Mouse (Mus musculus): ENCODE measurements around the gene Neu2.
"Not testable (repeated sequence)": the region's sequence is repeated elsewhere in the genome, so short reads cannot be mapped to it uniquely, and the experiment has no call there.

The Neu2 gene

DNA sequence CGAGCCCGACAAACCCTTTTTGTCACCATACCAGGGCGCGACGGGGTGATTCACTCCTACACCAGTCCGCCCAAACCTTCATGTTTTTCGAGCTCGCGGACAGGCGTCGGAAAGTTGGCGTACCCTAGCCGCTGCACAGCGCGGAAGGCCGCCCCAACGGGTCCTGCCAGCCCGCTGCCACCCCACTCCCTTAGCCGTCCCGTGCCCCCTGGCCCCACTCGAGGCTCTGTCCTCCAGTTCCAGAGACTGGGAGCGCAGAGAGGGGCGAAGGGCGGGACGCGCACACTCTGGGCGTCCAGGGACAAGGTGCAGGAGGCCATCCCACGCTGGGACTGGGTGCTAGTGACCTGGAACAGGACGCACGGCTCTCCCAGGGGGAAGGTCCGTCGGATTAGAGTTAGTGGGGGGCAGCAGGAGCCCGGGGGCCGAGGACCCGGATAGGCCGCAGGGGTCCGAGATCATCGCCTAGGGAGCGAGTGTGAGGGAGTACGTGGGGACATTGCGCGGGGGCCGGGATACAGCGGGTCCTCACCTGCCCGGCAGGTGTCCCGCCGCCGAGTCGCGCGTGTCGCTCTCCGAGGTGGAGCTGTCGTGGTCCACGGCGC is at the start of gene Neu2:
Gene Neu2, plus strand, starts transcription at position 329 of the 605 bp plus-strand sequence.
- DNase-seq = peak; percentile 89

DNA sequence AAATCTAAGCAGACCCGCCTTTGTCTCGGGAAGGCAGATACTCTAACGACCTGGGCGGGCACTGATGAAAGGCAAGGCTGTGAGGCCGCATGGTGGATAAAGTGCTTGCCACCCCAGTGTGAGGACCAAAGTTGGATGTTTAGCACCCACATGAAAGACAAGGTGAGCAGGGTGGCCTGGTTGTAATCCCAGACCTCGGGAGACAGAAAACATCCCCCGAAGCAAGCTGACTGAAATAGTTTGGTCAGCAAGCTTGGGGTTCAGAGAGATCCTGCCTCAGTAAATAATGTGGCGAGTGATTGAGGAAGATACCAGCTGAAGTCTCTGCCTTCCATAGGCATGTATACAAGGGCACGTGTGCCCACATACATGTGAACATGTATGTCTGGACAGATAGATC is 42.2 kb upstream of the Neu2 start:
- peak; percentile 79 for DNase-seq

DNA sequence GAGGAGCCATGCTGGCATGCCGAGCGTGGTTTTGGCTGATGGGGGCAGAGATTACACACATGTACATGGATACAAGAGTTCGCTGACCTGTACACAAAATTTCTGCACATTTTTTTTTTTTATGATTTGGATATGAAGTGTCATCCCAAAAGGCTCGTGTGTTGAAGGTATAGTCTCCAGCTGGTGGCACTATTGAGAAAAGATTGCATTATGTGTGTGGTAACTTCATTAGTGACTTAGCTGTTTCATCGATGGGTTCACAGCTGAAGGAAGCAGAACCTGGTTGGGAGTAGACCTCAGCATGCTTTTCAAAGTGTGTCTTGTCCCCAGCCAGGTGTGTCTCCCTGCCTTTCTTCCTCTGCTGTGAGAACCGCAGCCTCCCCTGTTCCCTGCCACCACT is 41.4 kb upstream of the Neu2 start:
- peak; percentile 78 for DNase-seq

DNA sequence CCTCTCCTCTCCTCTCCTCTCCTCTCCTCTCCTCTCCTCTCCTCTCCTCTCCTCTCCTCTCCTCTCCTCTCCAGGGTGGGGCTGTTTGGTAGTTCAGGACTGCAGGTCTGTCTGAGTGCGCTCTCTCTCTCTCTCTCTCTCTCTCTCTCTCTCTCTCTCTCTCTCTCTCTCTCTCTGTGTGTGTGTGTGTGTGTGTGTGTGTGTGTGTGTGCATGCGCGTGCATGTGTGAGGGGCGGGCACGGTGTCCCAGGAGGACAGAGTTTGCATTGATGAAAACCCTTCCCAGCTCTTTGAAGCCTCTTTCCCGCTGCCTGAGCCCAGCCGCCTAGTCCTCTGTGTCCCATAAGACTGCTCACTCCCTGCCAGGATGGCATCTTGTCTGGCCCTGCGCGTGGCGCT is 39.7 kb upstream of the Neu2 start, which contains the start of gene Snorc:
Gene Snorc, plus strand, starts transcription at position 301 of the 400 bp plus-strand sequence.
- not testable (repeated sequence) for DNase-seq

DNA sequence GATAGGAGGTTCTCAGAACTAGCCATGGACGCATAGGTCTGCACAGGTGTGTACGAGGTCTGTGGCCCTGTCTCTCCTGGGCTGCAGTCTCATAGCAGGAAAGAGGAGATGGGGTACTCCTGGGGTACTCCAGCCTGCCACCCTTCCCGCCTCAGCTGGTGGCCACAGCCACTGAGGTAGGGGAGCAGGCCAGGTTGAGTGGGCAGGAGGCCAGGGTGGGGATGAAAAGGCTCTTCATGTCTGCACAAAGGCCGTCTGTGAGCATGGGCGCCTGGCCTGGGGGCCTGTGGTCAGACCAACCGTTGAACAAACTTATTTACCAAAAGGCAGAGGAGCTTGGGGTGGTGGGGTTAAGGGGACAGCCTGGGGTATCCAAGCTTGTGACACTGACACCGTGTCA is 37.8 kb upstream of the Neu2 start:
- DNase-seq = no peak

DNA sequence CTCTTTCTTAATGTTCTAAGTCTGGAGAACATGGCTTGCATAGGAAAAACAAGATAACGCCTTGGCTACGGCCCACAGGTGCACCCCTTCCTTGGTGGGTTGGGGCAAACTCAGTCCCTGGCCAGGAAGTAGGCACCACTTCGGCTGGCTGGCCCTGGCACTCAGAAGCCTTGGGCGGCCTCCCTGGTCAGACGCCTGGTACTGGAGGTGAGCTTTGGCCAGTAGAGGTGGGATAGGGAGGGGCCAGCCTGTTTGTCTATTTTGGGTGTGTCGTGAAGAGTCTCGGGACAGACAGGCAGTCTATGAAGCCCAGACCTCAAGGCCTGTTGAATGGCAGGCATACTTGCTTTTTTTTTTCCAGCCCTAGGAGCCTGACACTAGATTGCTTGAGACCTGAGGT is 37.1 kb upstream of the Neu2 start:
- DNase-seq = peak; percentile 93

DNA sequence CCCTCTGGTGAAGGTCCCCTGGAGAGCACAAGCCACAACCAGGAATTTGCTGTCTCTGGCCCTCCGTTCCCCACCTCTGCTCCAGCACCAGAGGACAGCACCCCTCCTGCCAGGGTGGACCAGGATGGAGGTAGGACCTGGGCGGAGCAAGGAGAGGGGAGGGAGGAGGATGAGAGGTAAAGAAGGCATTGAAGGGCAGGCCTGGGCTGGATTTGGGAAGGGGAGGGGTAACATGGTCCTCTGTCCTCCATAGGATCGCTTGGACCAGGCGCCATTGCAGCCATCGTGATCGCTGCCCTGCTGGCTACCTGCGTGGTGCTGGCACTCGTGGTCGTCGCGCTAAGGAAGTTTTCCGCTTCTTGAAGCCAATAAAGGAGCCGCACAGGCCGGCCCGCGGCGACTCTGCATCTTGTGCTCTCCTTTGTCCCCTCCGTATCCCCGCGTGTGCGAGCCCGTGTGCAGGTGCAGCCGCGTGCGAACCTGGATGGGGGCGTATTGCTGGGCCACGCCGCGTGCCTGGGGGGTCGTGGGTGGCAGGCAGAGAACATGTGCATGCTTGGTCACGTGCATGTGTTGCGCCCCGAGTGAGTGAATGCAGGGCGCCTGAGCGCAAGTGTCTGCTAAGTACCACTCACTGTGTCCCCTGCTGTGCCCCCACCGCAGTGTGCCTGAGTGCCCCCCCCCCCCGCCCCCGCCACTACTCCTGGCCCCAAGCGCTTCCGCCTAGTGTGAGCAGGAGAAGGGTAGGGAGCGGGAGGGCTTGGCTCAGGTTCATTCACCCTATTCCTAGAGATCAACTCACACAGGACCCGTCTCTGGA is 34.4 kb upstream of the Neu2 start:
- no peak for DNase-seq

DNA sequence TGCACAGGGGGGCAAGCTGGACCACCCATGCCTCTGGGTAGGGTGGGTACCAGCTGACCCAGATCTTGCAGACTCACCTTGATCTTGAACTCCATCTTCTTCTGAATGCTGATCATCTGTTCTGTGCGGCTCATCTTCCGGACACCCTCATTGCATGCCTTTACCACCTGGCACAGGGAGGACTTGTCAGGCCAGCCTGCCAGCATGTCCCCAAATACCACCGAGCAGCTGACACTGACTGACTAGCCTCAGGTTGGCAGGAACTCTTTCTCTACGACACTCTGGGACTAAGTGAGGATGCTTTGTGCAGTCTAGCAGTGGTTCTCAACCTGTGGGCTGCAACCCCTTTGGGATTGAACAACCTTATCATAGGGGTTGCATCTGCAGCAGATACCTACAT is 27.1 kb upstream of the Neu2 start:
- DNase-seq = no peak

DNA sequence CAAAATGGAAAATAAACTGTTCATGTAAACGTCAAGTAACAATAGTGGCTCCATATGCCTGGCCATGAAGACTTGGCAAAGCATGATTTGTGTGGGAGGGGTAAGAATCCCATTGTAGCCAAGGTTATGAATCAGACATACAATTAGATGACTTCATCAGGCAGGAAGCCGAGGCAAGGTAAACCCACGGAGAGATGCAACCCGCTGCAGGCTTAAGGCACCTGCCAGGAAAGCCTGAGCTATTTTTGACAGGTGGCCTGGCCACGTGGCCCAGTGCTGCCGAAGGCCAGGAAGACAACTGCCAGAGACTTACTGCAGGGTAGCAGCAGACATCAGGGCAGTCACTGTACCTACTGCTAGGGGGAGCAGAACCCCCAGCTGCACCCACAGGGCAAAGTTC is 23.3 kb upstream of the Neu2 start:
- peak; percentile 90 for DNase-seq

DNA sequence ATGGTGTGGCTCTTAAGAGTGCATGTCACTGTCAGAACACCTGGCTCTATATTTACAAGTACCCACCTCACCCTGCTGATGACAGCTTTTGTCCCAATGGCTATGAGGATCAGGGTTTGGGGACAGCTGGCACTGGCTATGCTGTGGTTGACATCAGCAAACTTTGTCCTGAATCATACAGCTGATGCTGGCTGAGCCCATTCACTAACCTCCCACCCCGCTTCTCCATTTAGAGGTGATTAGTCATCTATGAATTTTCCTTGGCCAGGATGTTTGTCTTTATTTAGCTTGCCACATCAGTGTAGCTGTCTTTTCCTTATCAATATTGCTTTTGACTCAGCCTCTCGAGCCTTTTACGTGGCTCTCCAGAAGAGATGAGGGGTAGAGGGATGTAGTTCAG is 17.4 kb upstream of the Neu2 start:
- DNase-seq = no peak

DNA sequence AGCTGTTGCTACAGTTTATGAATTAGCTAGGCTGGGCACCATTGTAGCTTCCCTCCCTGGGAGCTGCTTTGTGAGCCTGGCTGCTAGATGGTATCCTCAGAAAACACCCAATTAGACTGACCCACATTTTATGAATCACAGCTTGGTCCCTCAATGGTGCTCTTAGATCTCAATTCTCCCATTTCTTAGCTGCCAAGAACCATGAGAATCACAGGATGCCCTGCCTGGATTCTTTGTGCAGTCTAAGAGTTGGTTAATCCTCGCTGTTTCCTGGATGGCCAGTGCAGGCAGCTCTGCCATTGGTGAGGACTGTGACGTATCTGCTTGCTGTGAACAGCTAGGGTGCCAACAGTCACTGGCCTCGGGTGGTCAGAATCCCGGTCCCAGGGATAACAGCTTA is 16.1 kb upstream of the Neu2 start:
- no peak for DNase-seq

DNA sequence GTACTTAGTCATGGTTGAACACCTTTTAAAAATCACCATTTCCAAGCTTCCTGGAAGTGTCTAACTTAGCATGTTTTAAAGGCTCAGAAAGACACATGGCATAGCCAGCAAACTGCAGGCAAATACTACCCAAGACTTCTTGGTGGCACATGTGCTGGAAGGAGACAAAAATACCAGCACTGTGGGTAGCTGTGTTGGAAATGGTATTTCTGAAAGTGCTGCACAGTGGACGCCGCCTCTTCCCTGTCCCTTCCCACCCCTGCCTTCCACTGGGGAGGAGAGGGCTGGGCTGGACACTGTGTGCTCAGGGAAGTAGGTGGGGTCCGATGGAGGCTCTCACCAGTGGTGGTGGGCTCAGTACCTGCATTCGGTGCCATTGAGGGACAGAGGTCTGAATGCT is 4.2 kb upstream of the Neu2 start:
- peak; percentile 61 for DNase-seq

DNA sequence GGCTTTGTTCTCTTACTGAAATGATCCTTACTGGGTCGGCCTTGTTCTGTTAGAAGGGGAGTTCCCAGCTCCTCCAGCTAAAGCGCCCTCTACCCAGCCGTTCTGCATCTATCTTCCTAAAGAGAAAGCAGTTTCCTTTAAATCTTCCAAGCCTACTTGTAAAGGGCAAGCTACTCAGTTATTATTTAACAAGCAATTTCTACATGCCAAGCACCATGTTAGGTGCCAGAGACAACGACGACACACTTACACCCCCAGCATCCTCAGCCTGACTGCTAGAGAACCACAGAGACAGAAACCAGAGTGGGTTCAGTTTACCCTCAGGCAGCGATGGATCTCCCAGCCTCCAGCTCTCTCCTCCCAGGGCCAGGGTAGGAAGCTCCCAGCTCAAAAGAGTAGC is 1.8 kb upstream of the Neu2 start:
- DNase-seq = peak; percentile 33

DNA sequence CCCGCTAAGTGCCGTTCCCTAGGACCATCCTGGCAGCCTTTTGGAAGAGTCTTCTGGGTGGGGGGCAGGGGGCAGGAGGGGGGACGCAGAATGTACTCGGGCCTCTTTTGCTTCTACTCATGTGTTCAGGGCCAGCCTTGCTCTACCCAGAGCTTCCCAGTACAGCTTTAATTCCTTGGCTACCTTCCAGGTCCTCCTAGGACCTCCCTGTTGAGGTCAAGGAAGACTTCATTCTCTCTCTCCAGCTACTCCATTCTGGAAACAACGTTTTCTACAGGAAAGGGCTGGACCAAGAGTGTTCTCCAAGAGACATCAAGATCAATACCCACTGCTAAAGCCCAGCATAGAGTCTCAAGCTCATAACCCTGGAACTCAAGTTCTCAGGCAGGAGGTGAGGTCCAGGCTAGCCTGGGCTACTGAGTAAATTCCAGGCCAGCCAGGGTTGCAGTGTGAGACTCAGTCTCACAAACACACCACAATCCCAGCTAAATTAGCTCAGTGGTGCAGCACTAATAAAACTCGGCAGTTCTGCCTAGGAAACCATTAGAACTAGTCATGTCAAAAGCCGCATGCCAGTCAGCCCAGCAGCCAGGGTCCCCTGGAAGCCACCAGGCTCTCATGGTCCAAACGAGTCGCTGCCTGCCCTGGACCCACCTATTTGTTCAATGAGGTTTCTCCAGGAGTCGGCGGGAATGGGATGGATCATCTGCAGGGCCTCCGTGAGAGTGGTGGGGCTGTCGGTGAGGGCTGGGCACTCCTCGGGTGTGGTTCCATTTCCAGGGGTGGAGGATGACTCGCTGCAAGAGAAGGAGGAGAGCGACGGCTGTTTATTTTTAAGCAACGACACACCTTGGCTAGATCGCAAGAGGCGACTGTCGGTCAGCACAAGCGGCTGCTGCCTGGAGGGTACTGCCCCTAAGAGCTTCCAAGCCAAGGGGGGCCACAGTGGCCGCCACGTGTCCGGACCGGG is 813 bp upstream of the Neu2 start:
- peak; percentile 90 for DNase-seq

DNA sequence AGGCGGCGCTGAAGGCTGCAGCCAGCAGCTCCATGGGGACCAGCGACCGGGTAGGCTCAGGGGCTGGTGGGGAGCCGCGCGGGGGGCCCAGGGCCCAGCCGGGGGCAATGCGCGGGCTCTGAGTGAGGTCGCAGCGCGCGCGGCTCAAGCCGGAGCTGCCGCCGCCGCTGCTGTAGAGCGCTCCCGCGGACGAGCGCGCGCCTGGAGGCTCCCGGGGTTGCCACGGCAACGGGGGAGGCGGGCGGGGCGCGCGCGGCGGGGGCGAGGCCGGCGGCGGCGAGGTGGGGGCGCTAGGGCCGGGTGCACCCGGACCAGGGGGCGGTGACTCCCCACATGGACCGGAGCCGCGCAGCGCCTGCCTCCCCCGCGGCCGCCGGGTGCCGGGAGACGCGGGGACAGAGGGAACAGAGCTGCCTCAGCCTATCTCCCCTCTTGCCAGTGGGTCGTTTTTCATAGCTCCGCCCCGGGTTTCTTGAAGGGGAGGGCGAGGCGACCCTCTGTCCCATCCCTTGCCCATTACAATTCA is 540 bp downstream of the Neu2 start:
- peak; percentile 89 for DNase-seq

DNA sequence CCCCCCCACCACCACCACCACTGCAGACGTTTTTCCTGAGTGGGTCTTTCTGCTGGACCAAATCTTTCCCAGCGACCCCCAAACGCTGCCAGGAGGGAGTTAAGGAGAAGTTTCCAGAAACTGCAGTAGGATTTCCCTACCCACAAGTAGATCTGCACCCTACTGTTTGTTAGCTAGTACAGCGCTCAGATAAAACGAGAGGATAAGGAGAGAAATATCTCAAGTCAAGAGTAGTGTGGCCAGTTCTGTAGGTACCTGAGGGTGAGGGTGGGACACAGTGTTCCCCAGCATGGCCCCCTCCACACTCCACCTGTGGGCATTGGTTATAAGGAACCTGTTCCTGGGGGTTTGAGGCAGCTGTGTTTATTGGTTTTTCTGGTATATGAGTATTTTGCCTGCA is 1.2 kb downstream of the Neu2 start:
- no peak for DNase-seq

DNA sequence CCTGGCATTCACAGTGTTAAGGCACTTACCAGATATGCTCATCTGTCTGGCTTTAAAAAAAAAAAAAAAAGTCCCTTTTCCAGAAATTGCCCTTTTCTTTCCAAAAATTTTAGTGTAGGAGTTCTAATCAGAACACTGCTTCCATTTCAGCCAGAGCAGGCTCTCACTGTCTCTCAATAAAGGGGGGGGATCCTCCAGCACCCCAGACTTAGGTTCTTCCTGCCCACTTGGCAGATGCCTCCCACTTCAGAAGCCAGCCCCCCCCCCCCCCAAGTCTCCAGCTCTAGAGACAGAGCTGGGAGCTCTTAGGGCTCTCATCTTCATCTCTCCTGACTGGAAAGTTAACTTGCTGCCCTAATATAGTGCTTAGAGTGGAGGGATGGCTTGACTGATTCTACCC is 10.8 kb downstream of the Neu2 start:
- DNase-seq = no peak

DNA sequence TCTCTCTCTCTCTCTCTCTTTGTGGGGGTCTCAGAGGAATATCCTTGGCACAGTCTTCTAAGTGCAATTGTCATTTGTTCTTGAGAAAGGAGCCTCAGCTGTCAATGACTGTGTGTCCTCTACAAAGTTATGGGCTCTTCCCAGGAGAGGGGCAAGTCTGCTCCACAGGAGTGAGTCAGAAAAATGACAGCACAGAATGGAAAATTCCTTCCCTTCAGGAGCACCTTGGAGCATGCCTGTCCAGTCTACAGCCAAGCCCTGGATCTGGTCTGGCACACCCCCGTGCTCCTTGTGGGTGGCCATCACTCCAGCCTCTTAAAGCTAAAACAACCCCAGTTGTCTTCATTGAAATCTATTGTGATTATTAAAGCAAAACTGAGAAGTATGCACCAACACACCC is 11.8 kb downstream of the Neu2 start:
- DNase-seq = no peak

DNA sequence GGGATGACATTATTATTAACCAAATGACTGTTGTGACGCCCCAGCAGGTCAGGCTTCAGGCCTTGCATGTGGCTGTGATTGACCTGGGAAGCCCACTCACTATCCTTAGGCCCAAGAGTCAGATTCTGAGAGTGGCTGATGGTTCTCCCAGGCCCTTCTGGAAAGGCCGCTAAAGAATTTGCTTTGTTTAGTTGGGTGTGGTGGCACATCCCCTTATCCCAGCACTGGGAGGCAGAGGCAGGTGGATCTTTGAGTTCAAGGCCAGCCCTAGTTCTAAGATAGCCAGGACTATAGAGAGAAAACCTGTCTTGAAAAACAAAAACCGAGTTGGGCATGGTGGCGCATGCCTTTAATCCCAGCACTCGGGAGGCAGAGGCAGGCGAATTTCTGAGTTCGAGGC is 15.4 kb downstream of the Neu2 start:
- peak; percentile 68 for DNase-seq

DNA sequence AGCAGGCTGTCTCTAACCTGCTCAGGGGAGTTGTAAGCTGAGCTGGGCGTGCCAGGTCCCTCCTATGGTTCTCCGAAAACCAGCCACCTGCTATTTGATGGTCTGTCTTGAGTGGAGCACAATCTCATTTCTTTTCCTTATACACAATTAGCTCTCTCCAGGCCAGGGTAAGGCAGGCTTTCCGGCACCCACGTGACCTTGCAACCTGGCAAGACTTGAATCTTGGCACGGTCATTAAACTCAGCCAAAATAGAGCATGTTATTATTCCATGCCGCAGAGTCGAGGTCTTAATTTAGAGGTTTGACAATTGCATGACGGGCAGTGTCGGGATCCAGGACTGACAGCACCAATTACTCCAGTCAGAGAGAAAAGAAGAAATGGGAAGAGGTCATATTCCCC is 17.5 kb downstream of the Neu2 start:
- DNase-seq = no peak

DNA sequence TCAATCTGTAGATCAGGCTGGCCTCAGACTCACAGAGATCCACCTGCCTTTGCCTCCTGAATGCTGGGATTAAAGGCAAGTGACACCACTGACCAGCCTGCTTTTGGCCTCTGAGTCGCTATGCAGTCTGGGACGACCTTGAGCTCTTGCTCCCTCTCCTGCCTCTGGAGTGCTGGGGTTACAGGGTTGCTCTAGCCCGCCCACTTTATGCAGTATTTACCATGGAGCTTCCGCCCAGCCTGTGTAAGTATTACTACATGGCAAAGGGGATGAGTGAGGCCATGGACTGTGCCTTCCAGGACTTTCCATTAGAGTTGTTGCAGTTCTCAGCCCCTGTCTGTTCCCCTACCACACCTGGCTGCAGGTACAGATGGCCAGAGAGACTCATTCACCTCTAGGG is 22.7 kb downstream of the Neu2 start:
- no peak for DNase-seq

DNA sequence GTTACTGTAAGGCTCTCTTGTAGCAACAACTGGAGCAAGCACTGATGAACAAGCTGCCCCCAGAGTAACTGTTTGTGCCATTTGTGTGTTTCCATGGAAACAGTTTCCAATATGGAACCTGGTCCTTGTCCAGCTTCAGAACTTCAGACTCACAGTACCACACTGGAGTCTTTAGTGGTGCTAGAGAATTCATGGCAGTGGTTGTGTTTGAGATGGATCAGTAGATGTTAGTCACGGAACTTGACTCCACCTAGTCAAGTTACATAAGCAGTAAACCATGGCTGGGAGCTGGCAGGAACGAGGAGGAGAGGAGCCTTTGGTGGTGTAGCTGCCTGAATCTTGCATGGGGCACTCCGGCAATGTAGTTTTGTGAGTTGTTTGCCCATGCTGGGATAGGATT is 24.4 kb downstream of the Neu2 start:
- DNase-seq = no peak

DNA sequence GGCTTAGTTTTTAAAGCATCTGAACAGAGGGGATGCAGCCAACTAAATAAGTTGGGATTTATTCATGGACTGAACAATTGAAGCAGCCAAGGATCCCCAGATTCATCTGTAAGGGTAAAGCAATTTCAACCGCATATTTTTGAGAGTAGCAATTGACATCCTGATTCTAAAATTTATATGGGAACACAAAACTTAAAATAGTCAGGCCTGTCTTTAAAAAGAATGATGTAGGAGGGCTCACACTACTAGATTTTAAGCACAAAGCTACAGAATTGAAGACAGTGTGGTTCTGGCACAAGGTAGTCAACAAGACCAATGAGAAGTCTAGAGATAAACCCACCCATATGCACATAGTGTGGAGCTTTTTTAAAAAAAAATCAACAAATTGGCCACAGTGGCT is 27.3 kb downstream of the Neu2 start:
- DNase-seq = no peak
